Mouse (Mus musculus) central nervous system, embryonic 11.5 days (tissue): ENCODE results near the gene 2300003K06Rik. TPM values are rescaled to one million over a fixed set of nuclear protein-coding genes. Genes with fewer than 3 reads are reported as not detected.

Experiments
- polyA plus RNA-seq: library from polyadenylated mRNA; depleted of rRNA; stranded (reverse); fragments of >200 nt; gene quantifications from 2 replicates; pipeline ENCODE4 v1.2.3, GENCODE M21; 2012; rRNA removed

Gene 2300003K06Rik
- not detected in 2 replicates for polyA plus RNA-seq

GRCm38 (mm10) chr11:99837966-99838365 is at the start of gene 2300003K06Rik:
Gene 2300003K06Rik, minus strand, starts transcription at chr11:99838066.

DNA sequence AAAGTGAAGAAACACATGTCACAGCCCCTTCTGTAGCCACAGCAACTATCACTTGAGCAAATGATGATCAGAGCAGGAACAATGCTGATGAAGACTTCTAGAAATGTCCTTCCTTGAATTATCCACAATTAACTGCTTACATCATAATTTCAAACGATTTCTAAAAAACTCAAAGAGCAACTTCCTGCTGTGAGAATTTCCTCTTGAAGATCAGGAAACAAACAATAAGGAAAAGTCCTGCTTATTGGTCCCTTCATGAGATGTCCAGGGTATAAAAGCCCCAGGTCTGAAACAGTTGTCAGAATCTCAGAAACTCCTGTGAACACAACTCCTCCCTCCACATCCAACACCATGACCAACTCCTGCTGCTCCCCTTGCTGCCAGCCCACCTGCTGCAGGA is 41.0 kb upstream of the 2300003K06Rik start, which contains the start of gene Gm11567:
TSS of gene Gm11567 (plus strand) at position 301 of the 400 bp plus-strand sequence.

DNA sequence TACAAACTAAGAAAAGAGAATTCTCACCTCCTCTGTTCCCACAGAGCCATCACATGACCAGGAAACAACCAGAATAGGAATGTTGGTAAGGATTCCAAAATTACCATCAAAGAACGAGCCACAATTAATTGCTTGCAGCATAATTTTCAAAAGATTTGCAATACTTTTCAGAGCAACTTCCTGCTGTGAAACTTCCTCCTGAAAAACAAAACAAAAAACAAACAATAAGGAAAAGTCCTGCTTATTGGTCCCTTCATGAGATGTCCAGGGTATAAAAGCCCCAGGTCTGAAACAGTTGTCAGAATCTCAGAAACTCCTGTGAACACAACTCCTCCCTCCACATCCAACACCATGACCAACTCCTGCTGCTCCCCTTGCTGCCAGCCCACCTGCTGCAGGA is 35.2 kb upstream of the 2300003K06Rik start, which contains the start of gene Krtap9-1:
TSS of gene Krtap9-1 (plus strand) at position 301 of the 400 bp plus-strand sequence.

DNA sequence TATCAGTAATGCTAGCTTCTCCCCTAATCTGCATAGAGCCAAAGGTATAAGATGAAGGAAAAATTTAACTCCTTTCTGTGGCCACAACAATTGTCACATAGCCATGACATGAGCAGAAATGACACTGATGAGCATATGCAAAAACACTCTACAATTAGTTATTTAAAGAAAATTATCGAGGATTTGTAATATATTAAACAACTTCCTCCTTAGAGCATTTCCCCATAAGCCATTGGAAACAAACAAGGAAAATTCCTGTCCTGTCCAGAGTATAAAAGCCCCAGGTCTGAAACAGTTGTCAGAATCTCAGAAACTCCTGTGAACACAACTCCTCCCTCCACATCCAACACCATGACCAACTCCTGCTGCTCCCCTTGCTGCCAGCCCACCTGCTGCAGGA is 26.3 kb upstream of the 2300003K06Rik start, which contains the start of gene Gm11559:
TSS of gene Gm11559 (plus strand) at position 301 of the 400 bp plus-strand sequence.

DNA sequence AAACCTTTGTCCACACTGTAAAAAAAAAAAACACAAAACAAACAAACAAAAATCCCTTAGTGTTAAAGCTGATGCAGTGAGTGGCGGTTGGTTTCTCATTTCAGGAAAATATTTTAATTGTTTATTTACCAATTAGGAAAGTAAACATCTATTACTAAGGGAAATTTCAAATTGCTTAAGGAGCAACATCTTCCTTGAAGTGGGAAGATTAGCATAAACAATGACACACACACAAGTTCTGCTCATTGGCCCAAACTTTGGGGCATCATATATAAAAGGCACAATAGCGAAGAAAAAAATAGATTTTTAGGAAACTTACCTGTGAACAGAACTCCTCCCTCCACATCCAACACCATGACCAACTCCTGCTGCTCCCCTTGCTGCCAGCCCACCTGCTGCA is 19.8 kb upstream of the 2300003K06Rik start, which contains the start of gene Gm11568:
TSS of gene Gm11568 (plus strand) at position 301 of the 400 bp plus-strand sequence.

GRCm38 (mm10) chr11:99851508-99851907 is 13.6 kb upstream of the 2300003K06Rik start, which contains the start of gene Krtap4-16:
Gene Krtap4-16, minus strand, starts transcription at chr11:99851608.

GRCm38 (mm10) chr11:99815566-99815965 is 22.3 kb downstream of the 2300003K06Rik start, which contains the start of gene Gm11564:
Gene Gm11564, minus strand, starts transcription at chr11:99815666.

DNA sequence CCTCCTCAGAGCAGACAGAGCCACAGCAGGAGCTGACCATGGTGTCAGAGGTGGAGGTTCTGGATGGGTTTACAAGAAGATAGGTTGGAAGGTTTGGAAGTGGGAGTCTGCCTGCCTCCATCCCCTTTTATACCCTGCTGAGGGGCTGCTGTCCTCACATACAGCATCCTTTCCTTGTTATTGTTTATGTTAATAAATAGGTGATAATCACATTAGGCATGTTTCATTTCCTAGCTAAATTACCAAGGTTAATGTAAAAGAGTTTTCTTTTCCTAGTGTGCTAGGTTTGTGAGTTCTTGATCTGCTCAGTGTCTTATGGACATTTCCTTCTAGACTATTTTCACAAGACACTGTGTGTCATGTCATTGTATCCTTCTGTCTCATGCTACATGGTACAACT is 28.1 kb downstream of the 2300003K06Rik start, which contains the start of gene Krtap4-13:
TSS of gene Krtap4-13 (minus strand) at position 101 of the 400 bp plus-strand sequence.

GRCm38 (mm10) chr11:99804346-99804745 is 33.5 kb downstream of the 2300003K06Rik start, which contains the start of gene Gm11554:
Gene Gm11554, minus strand, starts transcription at chr11:99804446.

GRCm38 (mm10) chr11:99798832-99799231 is 39.0 kb downstream of the 2300003K06Rik start, which contains the start of gene Gm11569:
Gene Gm11569, minus strand, starts transcription at chr11:99798932.

DNA sequence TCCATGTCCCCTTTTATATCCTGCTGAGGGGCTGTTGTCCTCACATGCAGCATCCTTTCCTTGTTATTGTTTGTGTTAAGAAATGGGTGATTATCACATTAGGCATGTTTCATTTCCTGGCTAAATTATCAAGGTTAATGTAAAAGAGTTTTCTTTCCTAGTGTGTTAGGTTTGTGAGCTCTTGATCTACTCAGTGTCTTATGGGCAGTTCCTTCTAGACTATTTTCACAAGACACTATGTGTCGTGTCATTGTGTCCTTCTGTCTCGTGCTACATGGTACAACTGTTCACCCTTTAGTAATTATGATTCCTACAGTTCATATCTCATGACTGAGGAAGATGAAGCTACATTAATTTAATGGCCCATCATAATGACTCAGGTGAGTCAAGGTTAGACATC is 44.5 kb downstream of the 2300003K06Rik start, which contains the start of gene Gm11596:
TSS of gene Gm11596 (minus strand) at position 101 of the 400 bp plus-strand sequence.

Other genes starting within 250 kb of the 2300003K06Rik start
- gene Krtap1-3, start 246.7 kb downstream of the 2300003K06Rik start, polyA plus RNA-seq, result not detected in 2 replicates
- not detected in 2 replicates for gene Krtap9-3, start 240.0 kb downstream of the 2300003K06Rik start, polyA plus RNA-seq
- gene Gm11938, start 234.8 kb downstream of the 2300003K06Rik start, polyA plus RNA-seq, result not detected in 2 replicates
- not detected in 2 replicates for gene Gm11937, start 227.9 kb downstream of the 2300003K06Rik start, polyA plus RNA-seq
- not detected in 2 replicates for gene Krtap2-4, start 223.2 kb downstream of the 2300003K06Rik start, polyA plus RNA-seq
- not detected in 2 replicates for gene Gm11562, start 217.6 kb downstream of the 2300003K06Rik start, polyA plus RNA-seq
- gene Krtap4-1, start 209.8 kb downstream of the 2300003K06Rik start, polyA plus RNA-seq, result not detected in 2 replicates
- not detected in 2 replicates for gene Krtap4-2, start 203.0 kb downstream of the 2300003K06Rik start, polyA plus RNA-seq
- gene Krtap4-7, start 194.0 kb downstream of the 2300003K06Rik start, polyA plus RNA-seq, result not detected in 2 replicates
- gene Gm11555, start 187.8 kb downstream of the 2300003K06Rik start, polyA plus RNA-seq, result not detected in 2 replicates
- gene Gm11563, start 179.1 kb downstream of the 2300003K06Rik start, polyA plus RNA-seq, result not detected in 2 replicates
- gene Krtap4-6, start 172.1 kb downstream of the 2300003K06Rik start, polyA plus RNA-seq, result not detected in 2 replicates
- not detected in 2 replicates for gene Gm14190, start 147.3 kb downstream of the 2300003K06Rik start, polyA plus RNA-seq
- not detected in 2 replicates for gene Gm14180, start 103.8 kb downstream of the 2300003K06Rik start, polyA plus RNA-seq
- not detected in 2 replicates for gene Gm11595, start 65.2 kb downstream of the 2300003K06Rik start, polyA plus RNA-seq
- not detected in 2 replicates for gene Krtap4-8, start 57.4 kb downstream of the 2300003K06Rik start, polyA plus RNA-seq
- gene Krtap4-9, start 52.9 kb downstream of the 2300003K06Rik start, polyA plus RNA-seq, result not detected in 2 replicates
- gene Gm11596, start 44.6 kb downstream of the 2300003K06Rik start, polyA plus RNA-seq, result not detected in 2 replicates
- gene Gm11569, start 39.1 kb downstream of the 2300003K06Rik start, polyA plus RNA-seq, result not detected in 2 replicates
- gene Gm11554, start 33.6 kb downstream of the 2300003K06Rik start, polyA plus RNA-seq, result not detected in 2 replicates
- gene Krtap4-13, start 28.2 kb downstream of the 2300003K06Rik start, polyA plus RNA-seq, result not detected in 2 replicates
- gene Gm11564, start 22.4 kb downstream of the 2300003K06Rik start, polyA plus RNA-seq, result not detected in 2 replicates
- not detected in 2 replicates for gene Krtap4-16, start 13.5 kb upstream of the 2300003K06Rik start, polyA plus RNA-seq
- not detected in 2 replicates for gene Gm11568, start 19.9 kb upstream of the 2300003K06Rik start, polyA plus RNA-seq
- not detected in 2 replicates for gene Gm11559, start 26.4 kb upstream of the 2300003K06Rik start, polyA plus RNA-seq
- not detected in 2 replicates for gene Krtap9-1, start 35.3 kb upstream of the 2300003K06Rik start, polyA plus RNA-seq
- gene Gm11567, start 41.1 kb upstream of the 2300003K06Rik start, polyA plus RNA-seq, result not detected in 2 replicates
- not detected in 2 replicates for gene Krtap31-1, start 69.9 kb upstream of the 2300003K06Rik start, polyA plus RNA-seq
- not detected in 2 replicates for gene Gm11565, start 76.7 kb upstream of the 2300003K06Rik start, polyA plus RNA-seq
- not detected in 2 replicates for gene Krtap31-2, start 98.2 kb upstream of the 2300003K06Rik start, polyA plus RNA-seq
- not detected in 2 replicates for gene Krtap9-5, start 110.4 kb upstream of the 2300003K06Rik start, polyA plus RNA-seq
- gene Krtap29-1, start 141.0 kb upstream of the 2300003K06Rik start, polyA plus RNA-seq, result not detected in 2 replicates
- not detected in 2 replicates for gene Krtap16-1, start 148.5 kb upstream of the 2300003K06Rik start, polyA plus RNA-seq
- not detected in 2 replicates for gene Krtap17-1, start 155.9 kb upstream of the 2300003K06Rik start, polyA plus RNA-seq
- not detected in 2 replicates for gene Krt33a, start 178.1 kb upstream of the 2300003K06Rik start, polyA plus RNA-seq
- gene Krt33b, start 191.8 kb upstream of the 2300003K06Rik start, polyA plus RNA-seq, result 0.09 TPM in 1 of 2 replicates, not detected in the other
- gene Krt34, start 203.5 kb upstream of the 2300003K06Rik start, polyA plus RNA-seq, result not detected in 2 replicates
- gene Krt31, start 212.5 kb upstream of the 2300003K06Rik start, polyA plus RNA-seq, result not detected in 2 replicates